Mouse (Mus musculus) T-cell, adult 2 months (primary cell): ENCODE results near the gene Cyp2f2.
A peak's percentile ranks its signal among the peaks of the same experiment; 100 is the strongest.

Source experiments
- DNase-seq: peaks from one replicate; pipeline ENCODE4 v3.0.0; 2022; ENCODE audit warnings: low spot score

Gene Cyp2f2

DNA sequence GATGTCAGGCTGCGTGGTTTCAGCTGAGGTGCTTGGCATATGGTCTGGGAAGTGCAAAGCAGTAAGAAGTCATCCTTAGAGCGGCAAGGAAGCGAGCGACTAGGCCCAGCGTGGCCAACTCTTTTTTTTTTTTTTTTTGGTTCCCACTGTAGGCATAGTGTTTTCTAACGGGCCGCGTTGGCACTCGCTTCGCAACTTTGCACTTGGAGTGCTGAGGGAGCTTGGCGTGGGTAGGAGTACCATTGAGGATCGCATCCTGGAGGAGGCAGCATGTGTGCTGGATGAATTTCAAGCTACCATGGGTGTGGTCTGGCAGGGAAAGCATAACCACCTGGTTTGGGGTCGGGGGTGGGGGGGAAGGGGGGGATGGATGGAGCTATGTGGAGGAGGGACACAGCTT lies 36.3 kb downstream of the Cyp2f2 start:
- no peak for DNase-seq

DNA sequence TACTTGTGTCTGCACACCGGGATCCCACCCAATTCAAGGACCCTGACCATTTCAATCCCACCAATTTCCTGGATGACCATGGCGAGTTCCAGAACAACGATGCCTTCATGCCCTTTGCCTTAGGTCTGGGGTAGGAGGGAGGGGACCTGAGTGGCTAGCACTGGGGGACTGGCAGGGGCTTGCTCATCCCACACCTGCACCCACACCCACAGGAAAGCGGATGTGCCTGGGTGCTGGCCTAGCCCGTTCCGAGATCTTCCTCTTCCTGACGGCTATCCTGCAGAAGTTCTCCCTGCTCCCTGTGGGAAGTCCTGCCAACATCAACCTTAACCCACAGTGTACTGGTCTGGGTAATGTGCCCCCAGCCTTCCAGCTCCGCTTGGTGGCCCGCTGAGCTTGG lies 38.5 kb downstream of the Cyp2f2 start:
- no peak for DNase-seq

DNA sequence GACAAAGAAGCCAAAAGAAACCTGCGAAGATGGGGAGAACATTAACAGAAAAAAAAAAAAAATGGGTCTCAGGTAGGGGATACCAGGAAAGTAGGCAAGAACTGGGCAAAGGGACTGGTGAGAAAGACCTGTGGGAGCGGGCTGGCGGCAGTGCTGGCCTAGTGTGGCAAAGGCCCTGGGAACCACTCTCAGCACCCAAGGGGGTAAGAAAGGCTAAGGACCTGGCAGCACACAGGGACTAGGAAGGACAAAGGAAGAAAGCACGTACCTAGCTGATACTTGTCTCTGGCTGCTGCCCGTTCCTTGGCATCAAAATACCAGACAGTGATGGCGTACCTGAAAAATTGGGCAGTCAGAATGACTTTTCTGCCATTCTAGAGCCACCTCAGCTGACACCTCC lies 39.5 kb downstream of the Cyp2f2 start:
- no peak for DNase-seq

DNA sequence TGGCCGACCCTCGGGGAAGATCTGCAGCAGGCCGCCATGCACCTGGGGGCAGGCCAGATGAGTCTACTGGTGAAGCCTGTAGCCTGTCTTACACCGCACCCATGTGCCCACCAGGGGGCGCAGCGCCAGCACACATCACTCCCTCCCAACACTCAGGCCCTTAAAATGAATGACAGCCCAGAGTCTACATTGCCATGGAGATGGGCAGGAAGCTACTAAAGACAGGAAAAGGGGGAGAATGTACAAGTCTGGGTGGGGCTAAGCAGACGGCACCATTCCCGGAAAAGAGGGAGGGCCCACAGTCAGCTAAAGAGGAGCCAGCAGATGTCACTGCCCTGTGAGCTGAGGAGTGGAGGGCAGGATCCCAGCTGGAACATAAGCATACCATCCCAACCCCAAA lies 40.2 kb downstream of the Cyp2f2 start:
- DNase-seq, result peak; percentile 88

DNA sequence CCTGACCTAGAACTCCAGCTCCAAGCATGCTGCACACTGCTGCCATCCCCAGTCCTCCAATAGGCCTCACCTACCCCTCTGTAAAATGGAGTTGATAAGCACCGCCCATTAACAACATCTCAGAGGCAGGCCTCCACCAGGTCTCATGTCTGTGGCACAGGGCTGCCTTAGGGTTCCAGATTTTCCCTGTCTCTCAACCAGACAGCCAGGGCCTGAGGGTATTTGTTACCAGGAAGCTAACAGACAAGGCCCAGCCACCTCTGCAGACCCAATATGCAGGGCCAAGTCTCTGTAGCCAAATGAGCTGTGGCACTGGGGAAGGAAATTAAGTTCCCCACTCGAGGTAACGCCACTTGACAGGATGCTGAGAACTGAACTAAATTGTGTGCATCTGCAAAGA lies 41.2 kb downstream of the Cyp2f2 start:
- DNase-seq, result no peak

DNA sequence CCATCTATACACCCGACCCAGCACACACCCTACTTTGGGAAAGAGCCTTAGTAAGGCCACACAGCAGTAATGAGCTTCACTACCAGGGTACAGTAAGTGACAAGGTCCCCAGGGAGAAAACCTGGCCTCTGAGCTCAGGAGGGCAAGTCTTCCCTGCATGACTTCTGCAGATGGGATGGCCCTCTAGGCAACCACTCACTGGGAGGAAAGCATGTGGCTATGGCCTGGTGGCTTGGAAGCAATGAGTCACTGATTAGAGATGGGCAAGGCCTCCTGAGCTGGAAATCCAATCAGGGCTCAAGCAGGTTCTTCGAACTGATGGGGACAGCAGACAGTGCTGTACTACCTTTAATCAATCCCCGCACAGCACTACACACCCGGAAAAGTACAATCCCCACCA lies 42.0 kb downstream of the Cyp2f2 start:
- DNase-seq, result no peak

DNA sequence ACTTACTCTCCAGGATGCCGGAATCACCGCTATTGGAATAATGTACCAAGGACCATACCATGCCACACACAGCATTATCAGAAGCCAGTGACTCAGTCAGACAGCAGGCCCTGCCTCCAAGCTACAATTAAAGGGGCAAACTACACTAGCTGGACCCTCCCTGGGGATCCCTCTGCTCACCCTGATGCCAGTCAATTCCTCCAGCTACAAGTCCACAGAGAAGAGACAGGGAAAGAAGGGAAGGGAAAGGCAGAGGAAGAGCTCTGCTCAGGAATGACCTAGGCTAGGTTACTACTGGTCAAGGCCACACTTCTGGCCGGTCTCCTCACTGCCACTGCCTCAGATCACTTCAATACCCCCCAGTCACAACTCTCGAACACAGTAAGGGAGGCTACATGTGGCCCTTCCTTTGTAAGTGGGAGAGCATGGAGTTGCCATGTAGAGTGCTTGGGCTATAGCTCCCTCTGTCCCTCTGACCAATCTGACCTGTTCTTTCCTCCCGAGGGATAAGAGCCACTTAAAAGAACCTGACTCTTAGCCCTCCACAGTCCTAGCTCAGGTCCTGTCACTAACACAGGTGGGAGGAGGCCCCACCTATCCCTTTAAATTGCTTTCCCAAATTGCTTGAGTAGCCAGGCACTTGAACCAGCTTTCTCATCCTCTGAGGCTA lies 43.2 kb downstream of the Cyp2f2 start:
- no peak for DNase-seq

DNA sequence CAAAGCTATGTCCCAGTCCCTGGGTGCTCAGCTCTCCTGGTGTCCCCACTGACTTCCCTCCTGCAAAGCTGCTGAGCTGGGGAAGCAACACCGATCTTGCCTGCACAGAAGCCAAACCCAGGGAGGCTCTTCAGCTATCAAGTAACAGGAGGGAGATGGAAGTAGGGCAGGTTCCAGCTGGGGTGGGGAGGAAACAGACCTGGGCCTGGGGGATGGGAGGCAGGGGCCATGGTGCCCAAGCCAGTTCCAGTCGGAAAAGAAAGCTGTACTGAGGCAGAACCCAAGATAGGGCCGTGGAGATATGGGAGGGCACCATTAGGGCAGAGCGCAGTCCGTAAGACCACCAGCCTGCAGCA lies 43.7 kb downstream of the Cyp2f2 start:
- DNase-seq, result no peak

DNA sequence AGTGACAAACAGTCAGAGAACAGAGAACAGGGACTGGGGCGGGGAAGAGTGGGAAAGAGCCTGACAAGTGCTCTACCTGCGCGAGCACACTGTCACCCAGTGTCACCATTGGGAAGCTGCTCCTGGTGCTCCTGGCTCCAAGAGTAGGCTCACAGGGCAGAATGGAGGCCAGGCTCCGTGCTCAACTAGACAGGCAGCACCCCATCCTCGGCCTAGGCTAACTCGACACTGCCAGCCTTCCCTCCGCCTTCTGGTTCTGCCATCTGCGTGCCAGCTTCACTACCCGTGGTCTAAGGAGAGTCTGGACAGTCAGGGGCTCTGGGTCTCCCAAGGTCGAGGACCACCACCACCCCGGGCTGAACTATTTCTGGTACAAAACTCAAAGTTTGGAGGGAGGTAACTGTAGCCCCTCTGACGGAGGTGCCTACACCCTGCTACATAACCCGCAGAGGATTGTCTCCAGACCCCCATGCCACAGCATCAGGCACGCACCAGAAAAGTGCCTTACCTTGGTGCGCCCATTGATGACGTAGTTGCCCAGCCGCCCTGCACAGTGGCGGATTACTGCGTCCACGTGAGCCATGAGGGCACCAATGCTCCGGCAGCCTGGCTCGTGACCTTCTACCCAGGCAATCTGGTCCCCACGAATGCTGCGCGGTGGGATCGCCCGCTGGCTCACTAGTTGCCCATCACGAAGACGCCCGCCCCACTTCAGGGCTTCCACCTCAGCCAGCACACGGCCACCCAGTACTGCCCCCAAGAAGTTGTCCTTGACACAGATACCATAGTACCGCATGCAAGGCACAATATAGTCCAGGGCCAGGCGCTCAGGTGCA lies 44.6 kb downstream of the Cyp2f2 start:
- no peak for DNase-seq

DNA sequence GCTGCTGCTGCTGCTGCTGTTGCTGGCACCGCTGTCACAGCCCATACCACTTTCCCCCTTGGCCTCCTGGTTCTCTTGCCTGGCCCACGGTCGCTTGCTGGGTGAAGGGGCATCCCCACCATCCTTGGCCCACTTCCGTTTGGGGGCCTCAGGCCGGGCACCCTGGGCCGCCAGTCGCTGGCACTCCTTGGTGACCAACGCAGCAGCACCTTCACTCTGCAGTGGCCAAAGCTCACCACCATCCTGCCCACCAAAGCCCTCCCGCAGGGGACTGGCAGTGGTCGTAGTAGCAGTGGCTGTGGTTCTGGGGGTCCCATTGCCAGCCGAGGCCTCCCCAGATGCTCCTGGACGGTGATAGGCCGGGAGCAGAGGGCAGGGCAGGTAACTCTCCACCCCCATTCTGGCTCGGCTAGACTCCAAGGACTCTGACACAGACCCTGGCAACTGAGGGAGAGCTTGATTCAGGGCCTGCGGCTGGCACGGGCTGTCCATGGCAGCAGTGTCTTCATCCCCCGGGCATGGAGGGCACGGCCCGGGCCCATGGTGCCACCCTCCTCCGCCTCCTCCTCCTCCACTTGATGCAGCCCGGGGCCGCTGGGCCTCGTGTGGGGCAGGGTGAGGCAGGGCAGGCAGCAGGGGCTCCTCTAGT lies 45.4 kb downstream of the Cyp2f2 start:
- DNase-seq, result no peak

DNA sequence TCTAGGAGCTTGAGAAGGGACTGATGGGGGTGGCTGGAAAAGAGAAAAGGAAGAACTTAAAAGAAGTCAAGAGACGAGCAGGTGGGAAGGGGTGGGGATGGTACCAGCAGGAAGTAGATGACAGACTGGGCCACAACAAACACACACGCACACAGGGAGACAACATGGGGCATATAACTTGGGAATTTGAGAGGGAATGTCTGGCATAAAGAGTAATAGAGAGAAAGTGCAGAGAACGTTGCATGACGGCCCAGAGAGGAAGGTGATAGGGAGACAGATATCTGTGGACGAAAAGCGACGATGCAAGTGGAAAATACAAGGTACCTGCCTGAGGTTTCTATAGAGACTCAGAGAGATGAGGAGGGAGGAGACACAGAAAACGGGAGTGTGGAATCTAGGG lies 46.0 kb downstream of the Cyp2f2 start:
- DNase-seq, result no peak

DNA sequence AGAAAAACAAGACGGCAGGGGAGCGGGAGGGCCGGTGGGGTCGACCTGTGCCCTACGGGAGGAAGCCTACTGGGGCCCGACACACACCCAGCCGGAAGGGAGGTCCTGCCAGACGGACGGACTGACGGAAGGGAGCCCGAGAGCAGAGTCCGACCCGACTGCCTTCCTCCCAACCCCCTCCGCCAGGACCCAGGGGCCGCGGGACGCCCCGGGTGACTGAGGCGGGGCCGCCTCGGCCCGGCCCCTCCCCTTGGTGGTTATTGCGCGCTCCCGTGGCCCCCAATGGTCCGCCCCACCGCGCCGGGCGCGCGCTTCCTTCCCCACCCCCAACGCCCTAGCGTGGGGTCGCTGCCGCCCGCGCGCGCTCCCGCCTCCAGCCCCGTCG lies 46.5 kb downstream of the Cyp2f2 start:
- DNase-seq, result peak; percentile 76

DNA sequence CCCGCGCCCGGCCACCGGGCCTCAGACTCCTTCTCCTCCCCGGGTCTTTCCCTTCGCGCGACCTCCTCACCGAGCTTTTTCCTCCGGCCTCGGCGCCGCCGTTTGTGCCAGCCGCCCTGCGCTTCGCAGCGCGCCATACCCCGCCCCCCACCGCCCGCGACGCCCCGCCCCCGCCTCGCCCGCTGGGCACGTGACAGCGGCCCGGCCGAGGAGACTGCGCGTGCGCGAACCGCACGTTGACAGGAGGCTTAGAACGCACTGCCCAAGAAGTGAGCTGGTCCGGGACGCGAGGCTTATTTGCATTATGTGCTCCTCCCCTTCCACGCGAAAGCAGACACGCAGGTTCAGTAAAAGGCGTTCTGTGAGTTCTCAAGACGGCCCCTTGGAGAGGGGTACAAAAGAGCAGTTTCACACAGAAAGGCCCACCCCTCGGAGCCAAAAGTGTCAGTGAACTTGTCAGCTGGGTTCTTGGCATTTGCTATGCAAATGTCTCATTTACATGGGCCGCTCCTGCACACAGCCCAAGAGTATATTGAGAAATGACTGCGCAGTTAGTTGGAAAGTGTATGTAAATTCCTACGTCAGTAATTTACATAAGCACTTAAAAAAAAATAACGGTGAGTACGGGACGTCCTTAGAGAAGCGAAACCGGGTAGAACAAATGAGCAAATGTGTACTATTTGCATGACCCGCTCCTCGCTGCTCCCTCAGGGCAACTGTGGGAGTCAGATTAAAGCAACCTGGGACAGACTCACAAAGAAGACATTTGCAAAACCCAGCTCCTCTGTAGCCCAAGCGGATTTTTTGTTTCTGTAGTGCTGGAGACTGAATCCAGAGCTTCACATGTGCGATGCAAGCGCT lies 47.1 kb downstream of the Cyp2f2 start, which contains the start of gene Egln2:
Gene Egln2, minus strand, starts transcription at position 189 of the 861 bp plus-strand sequence.
- peak; percentile 96 for DNase-seq

DNA sequence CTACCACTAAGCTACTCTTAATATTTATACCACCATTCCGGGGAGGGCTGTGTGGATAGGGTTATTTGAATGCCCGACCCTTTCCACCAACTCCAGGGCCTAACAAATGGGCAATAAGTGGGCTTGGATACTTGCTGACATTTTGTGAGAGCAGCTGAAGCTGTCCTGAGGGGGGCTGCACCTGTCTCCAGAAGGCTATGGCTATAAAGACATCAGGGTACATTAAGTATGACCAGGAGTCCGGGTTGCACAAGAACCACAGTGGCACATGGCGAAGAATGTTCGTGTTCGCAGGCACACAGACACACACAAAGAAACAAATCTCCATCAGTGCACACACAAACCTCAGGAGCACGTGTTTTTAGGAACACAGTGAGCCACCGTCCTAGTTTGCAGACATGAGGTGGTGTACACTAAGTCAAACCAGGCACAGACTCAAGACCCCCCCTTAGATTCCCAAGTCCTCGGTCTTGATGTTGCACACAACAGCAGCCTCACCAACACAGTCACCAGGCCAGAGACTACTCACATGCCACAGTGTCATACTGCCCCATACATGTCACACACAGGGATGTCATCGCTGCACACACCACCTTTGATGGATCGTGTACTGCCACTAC lies 47.9 kb downstream of the Cyp2f2 start:
- DNase-seq, result no peak

DNA sequence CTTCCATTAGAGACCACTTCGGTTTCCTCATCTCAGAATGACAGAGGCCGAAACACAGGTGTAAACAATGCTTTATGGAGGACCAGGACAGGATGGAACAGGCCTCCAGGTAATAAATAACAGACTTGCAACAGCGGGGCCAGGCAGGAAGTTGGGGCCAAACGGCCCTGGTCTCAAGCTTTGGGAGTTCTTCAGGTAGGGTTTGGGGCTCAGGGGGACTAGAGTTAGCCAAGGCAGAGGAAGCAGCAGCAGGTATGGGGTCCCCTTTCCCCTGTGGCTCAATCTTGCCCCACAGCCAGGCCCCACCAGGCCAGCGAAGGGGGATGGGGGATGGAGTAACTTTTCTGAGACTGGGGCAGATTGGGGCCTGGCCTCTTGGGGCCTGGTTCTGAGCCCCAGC lies 48.7 kb downstream of the Cyp2f2 start:
- no peak for DNase-seq

DNA sequence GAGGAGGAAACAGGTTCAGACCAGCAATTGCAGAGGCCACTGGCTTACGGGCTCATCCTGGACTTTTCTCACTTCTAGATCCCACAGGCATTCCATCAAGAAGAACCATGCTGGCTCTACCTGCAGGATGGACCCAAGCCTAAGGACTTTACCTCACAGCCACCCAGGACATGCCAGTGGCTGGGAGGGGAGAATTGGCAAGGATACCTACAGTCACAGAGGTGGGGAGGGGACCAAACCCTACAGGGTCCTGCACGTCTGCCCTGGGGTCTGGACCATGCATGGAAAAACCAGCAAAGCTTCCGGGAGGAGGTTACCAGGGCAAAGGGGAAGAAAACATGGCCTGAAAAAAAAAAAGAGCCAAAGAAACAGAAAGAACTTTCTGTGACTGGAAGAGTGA lies 51.3 kb downstream of the Cyp2f2 start:
- DNase-seq, result no peak

DNA sequence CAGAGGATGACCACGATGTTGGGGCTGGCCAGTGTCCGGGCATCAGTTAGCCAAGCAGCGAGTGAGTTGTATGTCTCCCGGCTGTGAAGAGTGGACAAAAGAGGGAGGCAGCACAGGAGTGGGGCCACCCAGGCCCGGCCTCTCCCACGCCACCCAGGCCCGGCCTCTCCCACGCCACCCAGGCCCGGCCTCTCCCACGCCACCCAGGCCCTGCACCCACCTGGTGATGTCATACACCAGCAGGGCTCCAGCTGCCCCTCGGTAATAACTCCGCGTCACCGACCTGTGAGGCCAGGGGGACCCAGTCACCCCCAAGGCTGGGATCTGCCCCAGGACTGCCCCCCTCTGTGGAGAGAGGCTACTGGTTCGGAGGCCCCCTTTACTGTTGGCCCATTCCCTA lies 54.8 kb downstream of the Cyp2f2 start:
- DNase-seq, result no peak

DNA sequence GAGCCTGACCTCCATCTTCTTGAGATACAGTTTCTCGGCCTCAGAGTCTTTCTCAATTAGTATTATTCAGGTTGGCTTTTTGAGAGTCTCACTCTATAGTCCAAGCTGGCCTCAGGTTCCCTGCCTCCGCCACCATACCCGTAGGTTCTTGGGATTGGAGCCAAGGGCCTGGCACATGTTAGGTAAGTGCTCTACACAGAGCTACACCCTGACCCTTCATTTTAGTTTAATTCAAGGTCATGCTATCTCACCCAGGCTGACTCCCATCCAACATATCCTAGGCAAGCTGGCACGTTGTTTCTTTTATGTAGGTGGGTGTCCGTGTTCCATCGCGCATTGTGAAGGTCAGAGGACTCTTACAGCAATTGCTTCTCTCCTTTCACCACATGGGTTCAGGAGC lies 55.2 kb downstream of the Cyp2f2 start:
- no peak for DNase-seq

DNA sequence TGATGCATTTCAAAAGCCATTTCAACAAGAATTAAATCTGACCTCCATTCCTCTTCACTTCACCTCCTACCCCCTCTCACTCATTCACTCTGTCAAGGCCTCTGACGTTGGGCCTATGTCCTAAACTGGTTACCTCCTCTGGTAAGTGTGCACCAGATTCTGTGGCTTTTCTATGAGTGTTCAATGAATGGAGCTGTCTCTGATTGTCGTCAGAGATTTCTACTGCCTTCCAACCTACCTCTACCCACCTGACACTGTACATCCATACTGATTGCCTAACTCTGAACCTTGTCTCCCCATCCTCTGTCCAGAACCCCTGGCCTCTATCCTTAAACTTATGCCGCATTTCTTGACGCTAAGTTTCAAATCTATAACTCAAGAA lies 58.2 kb downstream of the Cyp2f2 start:
- peak; percentile 23 for DNase-seq

DNA sequence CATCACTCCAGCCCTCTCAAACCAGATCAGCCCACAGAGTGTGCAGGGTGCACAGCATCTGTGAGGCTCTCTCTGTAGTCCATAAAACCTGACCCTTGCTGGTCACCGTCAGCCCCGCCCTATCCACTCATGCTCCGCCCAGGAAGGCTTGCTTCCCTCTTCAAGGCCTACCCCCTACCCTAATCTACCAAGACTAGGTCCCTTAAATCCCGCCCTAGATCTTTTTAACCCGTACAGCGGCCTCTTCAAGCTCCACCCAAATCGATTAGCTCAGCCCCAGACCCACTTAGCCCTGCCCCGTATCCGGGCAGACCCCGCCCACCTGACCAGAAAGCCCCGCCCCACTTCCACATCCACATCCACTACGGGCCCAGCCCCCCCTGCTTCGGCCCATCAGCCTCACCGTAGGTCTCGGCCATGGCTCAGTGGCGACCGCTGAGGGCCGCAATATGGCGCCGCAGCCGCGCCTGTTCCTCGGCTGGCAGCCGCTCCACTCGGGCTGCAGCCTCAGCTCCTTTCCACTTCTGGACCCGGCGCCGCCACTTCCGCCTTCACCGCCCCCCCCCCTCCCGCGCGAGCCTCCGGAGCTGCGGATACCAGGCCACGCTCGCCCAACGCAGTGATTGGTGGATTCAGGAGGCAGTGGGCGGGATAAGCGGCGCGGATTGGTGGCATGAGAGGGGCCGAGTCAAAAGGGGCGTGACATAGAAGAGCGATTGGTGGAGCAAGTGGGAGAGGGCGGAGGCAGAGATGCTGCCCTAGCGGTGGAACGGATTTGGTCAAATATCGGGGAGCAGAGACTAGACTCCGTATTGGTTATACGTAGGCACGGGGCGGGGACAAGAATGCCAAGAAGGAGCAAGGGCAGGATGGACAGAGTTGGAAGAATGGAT lies 58.9 kb downstream of the Cyp2f2 start, which contains the start of gene Rab4b:
Gene Rab4b, minus strand, starts transcription at position 573 of the 893 bp plus-strand sequence.
- peak; percentile 99 for DNase-seq
